Mouse (Mus musculus) ES-Bruce4 (cell line): ENCODE data around the gene Gm20662.

ENCODE experiments used
- CTCF ChIP-seq: IDR thresholded peaks from one replicate; pipeline ENCODE4 v1.8.1; 2011; ENCODE audit warnings: low read depth, low read length
- EP300 ChIP-seq: IDR thresholded peaks from 2 replicates; pipeline ENCODE4 v1.6.1; 2011; ENCODE audit warnings: low read depth, low read length; ENCODE audit not compliant: insufficient read depth
- POLR2A ChIP-seq: IDR thresholded peaks from one replicate; pipeline ENCODE4 v1.8.1; 2011; ENCODE audit warnings: low read length; ENCODE audit not compliant: insufficient read depth

DNA sequence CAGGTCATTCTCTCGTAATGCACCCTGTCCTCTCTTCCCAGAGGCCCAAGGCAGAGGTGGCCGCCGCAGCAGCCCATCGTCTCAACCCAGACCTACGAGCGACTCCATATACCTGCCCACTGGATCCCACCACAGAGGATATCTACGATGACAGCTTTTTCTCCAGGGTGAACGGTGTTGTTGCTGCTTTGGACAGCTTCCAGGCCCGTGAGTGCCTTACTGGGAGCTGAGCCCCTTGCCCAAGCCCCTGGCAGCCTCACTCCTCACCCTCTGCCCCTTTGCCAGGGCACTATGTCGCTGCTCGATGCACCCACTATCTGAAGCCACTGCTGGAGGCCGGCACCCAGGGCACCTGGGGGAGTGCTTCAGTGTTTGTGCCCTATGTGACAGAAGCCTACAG is 17.3 kb upstream of the Gm20662 start:
- no peak for TF ChIP-seq CTCF
- no peak for TF ChIP-seq POLR2A
- TF ChIP-seq EP300: no peak
